Mouse (Mus musculus) olfactory bulb, adult 2 months (tissue): ENCODE measurements around the gene Gsk3b.

Source experiments
- CTCF ChIP-seq: fragments of 200-500 bp; IDR thresholded peaks from 2 replicates; pipeline ENCODE4 v1.5.1; 2012; ENCODE audit warnings: low read depth, mild to moderate bottlenecking, low read length, moderate library complexity; ENCODE audit not compliant: insufficient read depth
- POLR2A ChIP-seq: fragments of 200-500 bp; IDR thresholded peaks from 2 replicates; pipeline ENCODE4 v1.6.1; 2012; ENCODE audit warnings: mild to moderate bottlenecking, low read depth, low read length, moderate library complexity; ENCODE audit not compliant: insufficient read depth

DNA sequence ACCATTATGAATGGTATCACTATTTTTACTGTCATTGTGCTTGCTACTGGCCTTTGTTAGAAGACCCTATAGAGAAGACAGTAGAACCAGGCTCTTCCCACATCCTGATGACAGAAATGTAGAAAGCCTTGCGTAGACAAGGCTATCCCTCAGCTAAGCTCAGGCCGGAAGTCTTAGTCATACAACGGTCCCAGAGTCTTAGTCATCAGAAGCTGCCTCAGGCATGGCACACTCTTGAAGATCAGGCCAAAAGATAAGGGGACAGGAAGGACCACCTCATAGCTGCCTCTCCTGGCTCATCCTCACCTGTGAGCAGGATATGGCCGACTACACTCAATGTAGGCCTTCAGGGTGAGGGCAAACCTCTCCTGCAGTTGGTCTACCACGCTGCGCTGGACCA lies 161.7 kb downstream of the Gsk3b start:
- no peak for TF ChIP-seq CTCF
- no peak for TF ChIP-seq POLR2A
